Mouse (Mus musculus) cerebellum, adult 2 months (tissue): ENCODE measurements around the gene BC048562.

ENCODE experiments used
- CTCF ChIP-seq: fragments of 200-500 bp; IDR thresholded peaks from 2 replicates; pipeline ENCODE4 v1.5.1; 2011; ENCODE audit warnings: low read depth, mild to moderate bottlenecking, control low read depth, low read length, moderate library complexity, borderline replicate concordance; ENCODE audit not compliant: insufficient read depth
- POLR2A ChIP-seq: fragments of 200-500 bp; IDR thresholded peaks from 2 replicates; pipeline ENCODE4 v1.6.1; 2011; ENCODE audit warnings: low read length, control low read depth, borderline replicate concordance; ENCODE audit not compliant: insufficient read depth

GRCm38 (mm10) chr9:108409535-108409934 is 26.7 kb upstream of the BC048562 start:
- TF ChIP-seq POLR2A (no peak), CTCF (no peak)
